Mouse (Mus musculus) midbrain, embryonic 15.5 days (tissue): ENCODE results near the gene Iqsec1. TPM values are rescaled to one million over a fixed set of nuclear protein-coding genes. Genes with fewer than 3 reads are reported as not detected.

Source experiments
- ATAC-seq: fragments of 200-750 bp; cut with Nextera tagmentation; replicated peaks from 2 replicates; pipeline ENCODE4 v1.8.0; 2017; ENCODE audit warnings: moderate TSS enrichment
- H3K27ac ChIP-seq: fragments of 300-500 bp; sonication (generic); 2 replicates; pipeline ENCODE4 v1.5.1; 2015; ENCODE audit warnings: mild to moderate bottlenecking, inconsistent platforms
- H3K27me3 ChIP-seq: fragments of 300-500 bp; sonication (generic); replicated peaks from 2 replicates; pipeline ENCODE4 v1.6.1; 2015; ENCODE audit warnings: inconsistent platforms
- H3K36me3 ChIP-seq: fragments of 300-500 bp; sonication (generic); replicated peaks from 2 replicates; pipeline ENCODE4 v1.6.1; 2015; ENCODE audit warnings: inconsistent platforms
- H3K4me1 ChIP-seq: fragments of 300-500 bp; sonication (generic); 2 replicates; pipeline ENCODE4 v1.6.1; 2015; ENCODE audit warnings: inconsistent platforms
- H3K4me2 ChIP-seq: fragments of 300-500 bp; sonication (generic); 2 replicates; pipeline ENCODE4 v1.6.1; 2015; ENCODE audit warnings: inconsistent platforms, mild to moderate bottlenecking, moderate library complexity
- H3K4me3 ChIP-seq: fragments of 300-500 bp; sonication (generic); 2 replicates; pipeline ENCODE4 v1.5.1; 2015; ENCODE audit warnings: mild to moderate bottlenecking, inconsistent platforms
- H3K9ac ChIP-seq: fragments of 300-500 bp; sonication (generic); 2 replicates; pipeline ENCODE4 v1.6.1; 2015; ENCODE audit warnings: mild to moderate bottlenecking, inconsistent platforms
- H3K9me3 ChIP-seq: fragments of 300-500 bp; sonication (generic); 2 replicates; pipeline ENCODE4 v1.6.1; 2016; ENCODE audit warnings: inconsistent platforms
- WGBS: fragments of 180-500 bp; shearing (Covaris S2); methylation state at CpG from one replicate; pipeline ENCODE4 v1.1.7; 2015; ENCODE audit warnings: mixed read lengths; 5-methylcytosine and 5-hydroxymethylcytosine counted together
- polyA plus RNA-seq: library from polyadenylated mRNA; unstranded; fragments of >200 nt; fragmentation: Nextera tagmentation; extraction: Ambion mirVana; gene quantifications from 2 replicates; pipeline ENCODE4 v1.2.1, GENCODE M21; 2015

Gene Iqsec1
- polyA plus RNA-seq, 1 experiment from 2014 or later = 25.9 TPM

DNA sequence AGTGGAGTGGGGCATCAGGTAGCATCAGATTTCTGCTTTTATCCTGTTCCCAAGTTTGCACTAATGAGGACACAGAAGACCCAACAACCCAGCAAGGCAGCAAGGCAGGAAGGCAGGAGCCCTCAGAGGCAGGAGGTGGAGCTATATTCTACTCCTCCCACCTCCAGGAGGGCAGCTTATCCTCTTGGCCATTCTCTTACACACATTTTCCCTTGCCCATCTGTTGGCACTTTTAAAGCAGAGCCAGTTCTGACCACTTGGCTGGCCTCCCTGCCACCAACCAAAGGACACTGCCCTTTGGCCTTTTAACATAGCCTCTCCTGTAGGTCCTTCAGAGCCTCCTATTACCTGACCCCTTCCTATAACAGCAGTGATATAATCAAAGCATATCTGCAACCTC lies 286.3 kb downstream of the Iqsec1 start:
- no peak overlapping the region for H3K4me2 ChIP-seq
- no peak for ATAC-seq
- H3K4me3 ChIP-seq = no peak overlapping the region
- no peak overlapping the region for H3K9ac ChIP-seq
- peaks cover 31% of the 10 kb centered on the region for H3K4me1 ChIP-seq
- H3K27me3 ChIP-seq = no peaks in the 10 kb centered on the region
- no peaks in the 10 kb centered on the region for H3K36me3 ChIP-seq
- no peaks in the 10 kb centered on the region for H3K9me3 ChIP-seq
- no peak overlapping the region for H3K27ac ChIP-seq

DNA sequence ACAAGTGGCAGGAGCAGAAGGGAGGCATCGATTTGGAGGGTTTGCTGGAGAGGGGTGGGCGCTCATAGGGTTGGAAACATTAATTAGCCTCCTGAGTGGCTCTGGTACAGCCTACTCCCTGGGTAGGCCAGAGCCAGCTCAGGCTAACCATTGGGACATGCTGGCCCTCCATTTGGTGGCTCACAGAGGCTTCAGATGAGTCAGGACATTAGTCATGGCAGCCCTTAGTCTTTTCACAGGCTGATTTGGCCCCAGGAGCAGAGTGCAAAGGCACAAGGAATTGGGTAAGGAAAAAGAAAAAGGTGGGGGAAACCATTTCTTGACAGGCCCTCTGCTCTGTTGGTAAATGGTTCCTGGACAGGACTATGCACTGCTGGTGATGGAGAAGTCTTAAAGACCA lies 287.1 kb downstream of the Iqsec1 start:
- no peaks in the 10 kb centered on the region for H3K9me3 ChIP-seq
- H3K4me2 ChIP-seq = no peak overlapping the region
- H3K9ac ChIP-seq = no peak overlapping the region
- 90% methylated on average over 2 of the region's 2 CpGs for WGBS
- H3K36me3 ChIP-seq = no peaks in the 10 kb centered on the region
- H3K27ac ChIP-seq = no peak overlapping the region
- peaks cover 23% of the 10 kb centered on the region for H3K4me1 ChIP-seq
- ATAC-seq = no peak
- H3K27me3 ChIP-seq = no peaks in the 10 kb centered on the region
- no peak overlapping the region for H3K4me3 ChIP-seq

DNA sequence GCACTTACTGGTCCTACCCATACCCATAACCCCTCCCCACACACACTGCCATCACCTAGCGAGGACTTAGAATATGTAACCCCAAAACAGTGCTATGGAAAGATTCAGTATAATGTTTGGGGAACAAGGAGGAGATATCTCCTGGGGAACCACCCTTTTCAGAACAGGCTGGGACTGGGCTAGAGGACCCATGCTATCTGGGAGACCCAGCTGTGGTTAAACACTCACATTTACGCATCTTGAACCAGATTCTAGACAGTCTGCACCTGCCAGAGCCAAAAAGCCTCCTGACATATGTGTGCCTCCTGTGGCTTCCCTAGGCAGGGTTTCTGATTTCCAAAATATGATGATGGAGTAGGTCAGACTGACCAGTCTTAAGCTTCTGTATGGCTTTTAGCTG lies 287.7 kb downstream of the Iqsec1 start:
- no peaks in the 10 kb centered on the region for H3K9me3 ChIP-seq
- 96% methylated on average over 2 of the region's 2 CpGs for WGBS
- no peak overlapping the region for H3K4me2 ChIP-seq
- H3K27ac ChIP-seq = no peak overlapping the region
- H3K9ac ChIP-seq = no peak overlapping the region
- H3K4me3 ChIP-seq = no peak overlapping the region
- ATAC-seq = no peak
- H3K4me1 ChIP-seq = peaks cover 23% of the 10 kb centered on the region
- no peaks in the 10 kb centered on the region for H3K36me3 ChIP-seq
- no peaks in the 10 kb centered on the region for H3K27me3 ChIP-seq

DNA sequence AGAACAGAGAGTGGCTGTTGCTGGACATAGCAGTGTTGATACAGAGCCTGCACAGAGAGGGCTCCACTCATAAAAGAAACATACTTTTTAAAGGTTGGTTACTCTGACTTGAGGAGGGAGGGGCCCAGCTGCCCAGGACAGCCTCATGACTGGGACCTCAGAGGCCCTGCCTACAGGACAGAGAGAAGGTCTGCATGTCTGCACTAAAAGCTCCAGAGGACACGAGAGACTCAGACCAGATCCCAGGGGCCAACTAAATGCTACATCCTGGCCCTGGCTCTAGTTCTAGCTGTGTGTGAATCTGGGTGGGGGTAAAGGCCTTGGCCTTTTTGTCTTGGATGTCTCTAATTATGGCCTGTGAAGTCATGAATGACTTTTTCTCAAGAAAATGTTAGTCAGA lies 288.4 kb downstream of the Iqsec1 start:
- Histone ChIP-seq H3K4me1 (peaks cover 23% of the 10 kb centered on the region), H3K9ac (no peak overlapping the region), H3K4me3 (no peak overlapping the region), H3K36me3 (no peaks in the 10 kb centered on the region), H3K27ac (no peak overlapping the region), H3K9me3 (no peaks in the 10 kb centered on the region), H3K27me3 (no peaks in the 10 kb centered on the region), H3K4me2 (no peak overlapping the region)
- ATAC-seq = no peak
- 74% methylated on average over 1 of the region's 1 CpGs for WGBS

DNA sequence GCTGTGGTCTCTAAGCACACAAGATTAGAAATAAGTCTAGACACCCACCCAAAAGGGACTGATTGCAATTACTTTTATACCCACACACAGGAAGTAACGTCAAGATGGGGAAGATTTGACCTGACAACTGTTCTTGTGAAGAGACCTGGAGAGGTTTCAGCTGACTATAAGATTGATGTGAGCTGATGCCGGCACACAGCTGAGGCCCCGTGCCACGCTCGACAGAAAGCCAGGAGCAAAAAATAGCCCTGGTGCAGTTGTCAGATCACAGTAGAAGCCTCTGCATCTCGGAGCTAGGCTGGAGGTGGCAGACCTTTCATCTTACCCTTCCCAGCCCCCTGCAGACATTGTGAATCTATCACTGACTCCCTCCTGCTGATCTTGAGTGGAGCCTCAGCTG lies 289.6 kb downstream of the Iqsec1 start:
- no peak overlapping the region for H3K27ac ChIP-seq

DNA sequence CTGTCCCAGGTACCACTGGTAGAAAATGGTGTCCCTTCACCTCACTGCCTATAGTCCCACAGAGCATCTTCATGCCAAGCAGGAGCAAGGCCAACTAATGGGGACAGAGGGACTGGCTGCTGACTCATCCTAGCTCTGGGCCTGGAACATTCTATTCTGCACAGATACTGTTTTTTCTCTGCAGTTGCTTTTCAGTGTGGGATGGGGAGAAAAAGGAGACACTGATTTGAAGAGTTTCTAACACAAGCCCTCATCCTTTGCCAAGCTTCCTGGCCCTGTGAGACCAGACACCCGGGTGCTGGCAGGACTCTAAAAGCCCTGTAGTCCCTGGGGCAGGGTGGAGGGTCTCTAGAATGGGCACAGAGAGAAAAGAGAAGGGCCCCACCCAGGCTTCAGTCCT lies 292.7 kb downstream of the Iqsec1 start:
- H3K4me1 ChIP-seq = peaks cover 8% of the 10 kb centered on the region; the same call in 1 of the 2 replicates
- H3K27me3 ChIP-seq = no peaks in the 10 kb centered on the region
- peaks cover 5% of the 10 kb centered on the region; the same call in 1 of the 2 replicates for H3K36me3 ChIP-seq
- H3K27ac ChIP-seq = no peak overlapping the region
- no peak for ATAC-seq
- 65% methylated on average over 1 of the region's 1 CpGs for WGBS
- H3K9ac ChIP-seq = no peak overlapping the region
- no peak overlapping the region for H3K4me3 ChIP-seq
- no peaks in the 10 kb centered on the region for H3K9me3 ChIP-seq
- no peak overlapping the region for H3K4me2 ChIP-seq

More for the DNA sequence above, 289.6 kb downstream of the Iqsec1 start:
- Histone ChIP-seq H3K4me1 (peaks cover 21% of the 10 kb centered on the region), H3K4me2 (no peak overlapping the region), H3K36me3 (0 out of 2 replicates have a peak, but pooled peaks cover 2% of the 10 kb centered on the region), H3K27me3 (no peaks in the 10 kb centered on the region), H3K4me3 (no peak overlapping the region), H3K9ac (no peak overlapping the region), H3K9me3 (no peaks in the 10 kb centered on the region)
- no peak for ATAC-seq
- WGBS = 63% methylated on average over 6 of the region's 6 CpGs

DNA sequence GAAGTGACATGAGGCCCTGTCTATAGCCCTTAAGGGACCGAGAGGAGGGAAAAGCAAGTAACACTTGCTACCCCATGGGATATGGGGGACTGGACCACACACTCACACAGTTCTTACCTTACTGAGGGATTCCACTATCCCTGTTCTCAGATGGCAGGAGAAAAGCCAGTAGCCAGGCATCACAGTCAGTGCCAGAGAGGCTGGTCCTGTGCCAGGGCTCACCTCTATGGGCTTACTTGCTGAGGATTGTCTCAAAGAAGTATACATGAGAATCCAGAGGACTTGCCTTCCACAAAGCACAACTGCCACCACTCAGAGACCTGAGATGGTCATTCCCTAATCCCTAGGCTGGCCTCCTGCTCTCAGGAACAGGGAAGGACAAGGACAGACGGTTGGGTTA lies 296.1 kb downstream of the Iqsec1 start:
- Histone ChIP-seq H3K27ac (no peak overlapping the region), H3K9ac (no peak overlapping the region), H3K27me3 (no peaks in the 10 kb centered on the region), H3K9me3 (no peaks in the 10 kb centered on the region), H3K4me2 (no peak overlapping the region), H3K4me1 (no peaks in the 10 kb centered on the region), H3K36me3 (peaks cover 25% of the 10 kb centered on the region; the same call in 1 of the 2 replicates), H3K4me3 (no peak overlapping the region)
- WGBS = 87% methylated on average over 2 of the region's 2 CpGs
- ATAC-seq = no peak

DNA sequence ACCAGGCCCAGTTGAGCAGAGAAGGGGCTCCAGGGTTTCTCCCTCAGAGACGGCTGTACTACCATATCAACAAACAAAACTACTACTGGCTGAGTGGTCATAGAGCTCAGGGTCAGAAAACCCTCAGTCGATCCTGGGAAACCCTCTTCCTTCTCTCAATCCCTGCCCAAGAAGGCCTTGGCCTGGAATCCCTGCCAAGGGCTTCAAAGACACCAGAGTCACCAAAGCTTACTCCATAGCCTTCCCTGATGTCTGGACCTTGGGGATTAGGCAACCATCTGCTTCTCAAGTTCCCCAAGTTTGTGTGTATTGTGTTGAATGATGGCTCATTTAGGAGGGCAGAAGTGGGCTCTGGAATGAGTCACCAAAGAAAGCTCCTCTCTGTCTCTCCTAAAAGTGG lies 296.6 kb downstream of the Iqsec1 start:
- WGBS = 95% methylated on average over 2 of the region's 2 CpGs
- no peak for ATAC-seq
- H3K27me3 ChIP-seq = no peaks in the 10 kb centered on the region
- peaks cover 25% of the 10 kb centered on the region; the same call in 1 of the 2 replicates for H3K36me3 ChIP-seq
- no peaks in the 10 kb centered on the region for H3K4me1 ChIP-seq
- no peaks in the 10 kb centered on the region for H3K9me3 ChIP-seq
- H3K4me3 ChIP-seq = no peak overlapping the region
- no peak overlapping the region for H3K27ac ChIP-seq
- H3K9ac ChIP-seq = no peak overlapping the region
- H3K4me2 ChIP-seq = no peak overlapping the region

DNA sequence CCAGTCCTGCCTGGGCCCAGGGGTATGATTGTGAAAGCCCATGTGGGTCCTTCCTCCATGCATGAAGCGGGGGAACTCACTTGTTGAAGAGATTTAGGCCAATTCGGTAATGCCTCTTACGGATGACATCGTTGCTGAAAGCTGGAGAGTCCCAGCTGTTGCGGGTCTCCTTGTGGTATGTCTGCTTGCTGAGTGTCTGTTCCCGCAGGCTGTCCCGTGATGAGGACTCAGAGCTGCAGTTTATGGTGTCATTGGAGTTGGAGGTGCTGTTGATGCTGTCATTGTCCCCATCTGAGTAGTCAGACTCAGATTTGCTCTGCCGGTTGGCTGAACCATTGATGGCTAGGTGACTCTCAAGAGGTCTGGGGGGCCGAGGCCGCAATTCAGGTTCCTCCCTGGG lies 299.0 kb downstream of the Iqsec1 start:
- Histone ChIP-seq H3K36me3 (peaks cover 28% of the 10 kb centered on the region; the same call in 1 of the 2 replicates), H3K4me3 (no peak overlapping the region)

DNA sequence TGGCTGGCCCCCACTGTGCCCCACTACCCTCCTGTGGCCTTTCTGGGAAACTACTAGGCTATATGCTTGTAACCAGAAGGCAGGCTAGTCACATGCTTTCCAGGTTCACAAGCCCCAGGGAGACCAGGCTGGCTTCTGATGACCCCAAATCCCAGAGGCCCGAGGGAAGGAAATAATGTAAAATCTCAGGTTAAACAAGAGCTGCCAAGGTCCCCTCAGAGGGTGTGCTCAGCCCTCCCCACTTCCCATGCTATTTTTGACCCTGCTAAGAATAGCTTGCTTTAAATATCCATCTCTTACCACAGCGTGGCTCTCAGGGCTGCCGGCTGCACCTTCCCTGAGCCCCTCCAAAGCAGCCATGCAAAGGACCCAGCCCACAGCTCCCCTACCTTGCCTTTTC lies 299.7 kb downstream of the Iqsec1 start:
- no peak for ATAC-seq
- Histone ChIP-seq H3K4me3 (no peak overlapping the region), H3K36me3 (peaks cover 26% of the 10 kb centered on the region; the same call in 1 of the 2 replicates), H3K4me2 (no peak overlapping the region), H3K27me3 (no peaks in the 10 kb centered on the region), H3K9me3 (no peaks in the 10 kb centered on the region), H3K4me1 (no peaks in the 10 kb centered on the region), H3K9ac (no peak overlapping the region), H3K27ac (no peak overlapping the region)
- WGBS = 74% methylated on average over 3 of the region's 3 CpGs

More for the DNA sequence above, 299.0 kb downstream of the Iqsec1 start:
- Histone ChIP-seq H3K27me3 (no peaks in the 10 kb centered on the region), H3K27ac (no peak overlapping the region), H3K4me1 (no peaks in the 10 kb centered on the region), H3K9me3 (no peaks in the 10 kb centered on the region), H3K4me2 (no peak overlapping the region), H3K9ac (no peak overlapping the region)
- no peak for ATAC-seq
- 89% methylated on average over 10 of the region's 10 CpGs for WGBS

DNA sequence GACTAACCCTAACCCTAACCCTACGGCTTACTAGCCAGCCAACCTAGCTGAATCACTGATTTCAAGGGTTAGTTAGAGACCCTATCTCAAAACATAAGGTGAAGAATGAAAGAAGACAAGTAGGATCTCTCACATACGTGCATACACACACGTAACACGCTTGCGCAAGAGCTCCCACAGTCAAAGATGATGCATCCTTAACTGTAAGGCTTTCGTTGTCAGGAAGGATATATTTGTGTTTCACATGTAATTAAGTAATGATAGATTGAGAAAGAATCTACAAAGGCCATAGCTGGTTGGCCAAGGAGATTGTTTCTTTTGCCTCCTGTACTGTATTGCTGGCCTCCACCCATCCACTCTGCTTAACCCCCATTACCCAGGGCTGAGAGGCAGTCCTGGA lies 300.5 kb downstream of the Iqsec1 start:
- no peaks in the 10 kb centered on the region for H3K27me3 ChIP-seq

DNA sequence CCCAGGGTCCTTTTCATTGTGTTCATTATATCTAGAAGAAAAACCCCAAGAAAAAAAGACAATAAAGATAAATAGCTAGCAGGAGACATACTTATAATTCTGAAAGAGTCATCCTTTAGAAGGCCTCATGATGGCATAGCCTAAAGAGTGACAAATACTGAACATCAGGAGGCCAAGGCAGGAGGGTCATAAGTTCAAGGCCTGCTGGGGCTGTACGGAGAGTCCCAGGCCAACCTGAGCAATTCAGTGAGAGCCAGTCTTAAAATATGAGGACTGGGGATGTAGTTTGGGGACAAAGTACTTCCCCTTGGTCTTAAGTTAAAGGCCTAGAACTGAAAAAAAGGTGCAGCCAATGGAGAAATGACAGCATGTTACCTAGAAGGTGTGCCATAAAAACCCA lies 301.7 kb downstream of the Iqsec1 start:
- H3K27ac ChIP-seq = no peak overlapping the region
- no peaks in the 10 kb centered on the region for H3K27me3 ChIP-seq
- H3K4me1 ChIP-seq = no peaks in the 10 kb centered on the region
- no peak overlapping the region for H3K9ac ChIP-seq
- H3K4me3 ChIP-seq = no peak overlapping the region
- ATAC-seq = no peak
- 68% methylated on average over 1 of the region's 1 CpGs for WGBS
- no peaks in the 10 kb centered on the region for H3K9me3 ChIP-seq
- H3K4me2 ChIP-seq = no peak overlapping the region
- H3K36me3 ChIP-seq = peaks cover 26% of the 10 kb centered on the region; the same call in 1 of the 2 replicates

More for the DNA sequence above, 300.5 kb downstream of the Iqsec1 start:
- Histone ChIP-seq H3K27ac (no peak overlapping the region), H3K4me2 (no peak overlapping the region), H3K9me3 (no peaks in the 10 kb centered on the region), H3K4me3 (no peak overlapping the region), H3K4me1 (no peaks in the 10 kb centered on the region), H3K36me3 (peaks cover 26% of the 10 kb centered on the region; the same call in 1 of the 2 replicates), H3K9ac (no peak overlapping the region)
- 96% methylated on average over 6 of the region's 6 CpGs for WGBS
- ATAC-seq = no peak

DNA sequence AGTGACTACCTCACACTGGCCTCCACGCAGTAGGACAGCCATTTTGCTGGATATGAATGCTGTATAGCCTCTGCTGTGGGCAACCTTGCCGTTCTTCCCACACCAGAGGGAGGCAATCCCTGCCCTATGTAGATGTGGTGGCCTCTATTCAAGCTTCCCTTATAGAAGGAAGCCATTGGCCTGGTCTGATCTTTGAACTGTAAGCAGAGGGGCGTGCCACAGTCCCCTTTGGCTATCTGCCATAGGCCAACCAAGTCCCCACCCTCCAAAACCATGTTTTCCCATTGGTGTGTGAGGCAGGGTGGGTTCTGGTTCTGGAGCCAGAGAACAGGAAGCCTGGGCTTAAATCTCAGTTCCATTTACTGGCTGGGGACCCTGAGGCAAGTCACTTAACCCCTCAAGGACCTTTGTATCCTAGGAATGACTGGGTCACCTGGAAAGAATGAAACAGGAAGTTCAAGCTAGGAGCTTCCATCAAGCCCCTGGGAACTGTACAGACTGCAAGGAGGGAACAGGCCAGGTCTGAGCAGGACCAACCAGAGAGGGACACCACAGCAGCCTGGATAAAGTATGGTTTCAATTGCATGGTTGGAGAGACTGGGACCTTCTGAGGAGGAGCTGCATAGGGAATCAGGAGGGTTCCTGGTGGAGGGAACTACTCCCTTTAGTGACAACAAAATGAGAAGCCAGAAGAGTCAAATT lies 304.5 kb downstream of the Iqsec1 start:
- Histone ChIP-seq H3K36me3 (peaks cover 10% of the 10 kb centered on the region; the same call in 1 of the 2 replicates), H3K27me3 (no peaks in the 10 kb centered on the region), H3K4me3 (no peak overlapping the region), H3K9me3 (no peaks in the 10 kb centered on the region), H3K9ac (no peak overlapping the region), H3K27ac (no peak overlapping the region), H3K4me1 (no peaks in the 10 kb centered on the region), H3K4me2 (no peak overlapping the region)
- 84% methylated on average over 3 of the region's 3 CpGs for WGBS
- ATAC-seq = no peak
